In the genomic region with DNA sequence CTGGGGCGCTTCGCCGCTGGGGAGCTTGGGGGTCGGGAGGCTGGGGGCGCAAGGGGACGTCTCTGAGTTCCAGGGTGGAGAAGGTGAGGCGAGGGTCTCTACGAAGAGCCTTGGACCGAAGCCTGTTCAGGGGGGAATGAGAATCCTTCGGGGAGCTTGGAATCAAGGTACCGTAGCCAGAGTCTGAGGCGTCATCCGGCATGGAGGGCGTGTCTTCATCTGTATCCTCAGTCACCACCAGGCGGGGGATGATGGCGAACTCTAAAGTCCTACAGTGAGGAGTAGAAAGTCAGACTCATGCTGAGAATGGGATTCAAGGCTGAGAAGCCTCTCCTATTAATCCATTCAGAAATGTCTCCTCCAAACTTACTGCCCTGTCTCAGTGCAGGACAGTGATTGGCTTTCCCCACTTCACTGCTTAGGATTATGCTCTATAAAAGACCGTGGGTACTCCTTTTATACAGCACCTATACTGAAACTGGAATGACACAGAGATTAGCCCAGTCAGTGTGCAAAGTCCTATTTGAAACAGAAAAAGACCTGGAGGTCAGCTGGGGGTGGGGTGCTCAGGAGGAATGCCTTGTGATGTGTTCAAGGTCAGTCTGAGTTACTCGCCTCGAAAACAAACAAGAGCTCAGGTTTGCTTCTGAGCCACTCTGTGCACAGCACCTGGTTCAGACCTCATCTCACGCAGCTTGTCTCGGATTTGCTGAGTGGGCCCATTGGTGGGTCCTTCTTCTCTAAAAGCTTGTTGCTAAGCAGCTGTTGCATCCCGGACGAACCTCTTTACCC, we compare ENCODE assay signal across 8 mouse cellular contexts. TPM values are rescaled to one million over a fixed set of nuclear protein-coding genes. Genes with fewer than 3 reads are reported as not detected.
A peak's percentile ranks its signal among the peaks of the same experiment; 100 is the strongest.
DNase-seq lines count a peak whose midpoint lies in the region; ATAC-seq lines count a peak whose summit lies in the region.

No protein-coding gene starts in this region.

- H3K9ac ChIP-seq in embryonic facial prominence, embryonic 12.5 days, result no peak overlapping the region

- 0 out of 2 replicates have a peak overlapping the region, but pooled peaks have one; percentile 9 for H3K4me3 ChIP-seq in embryonic facial prominence, embryonic 12.5 days
- peak overlapping the region; percentile 39 for H3K4me3 ChIP-seq in midbrain, embryonic 10.5 days

- peaks cover 33% of the 10 kb centered on the region for H3K4me1 ChIP-seq in embryonic facial prominence, embryonic 12.5 days
- peaks cover 48% of the 10 kb centered on the region for H3K4me1 ChIP-seq in midbrain, embryonic 10.5 days

- ATAC-seq in embryonic facial prominence, embryonic 12.5 days (ENCODE audit: insufficient number of reproducible peaks, insufficient read depth, low FRiP score, low TSS enrichment), result no peak

- H3K36me3 ChIP-seq in embryonic facial prominence, embryonic 12.5 days, result peaks cover 35% of the 10 kb centered on the region
- H3K36me3 ChIP-seq in midbrain, embryonic 10.5 days, result peaks cover 11% of the 10 kb centered on the region; the same call in 1 of the 2 replicates

- WGBS in embryonic facial prominence, embryonic 12.5 days, result 9% methylated on average over 23 of the region's 23 CpGs
- WGBS in midbrain, embryonic 10.5 days, result 7% methylated on average over 23 of the region's 23 CpGs

- peak; percentile 50 for DNase-seq in embryo, embryonic 10 days (ENCODE audit: low spot score)
- no peak for DNase-seq in embryo, embryonic 10.5 days (ENCODE audit: low spot score)
- peak; percentile 81 for DNase-seq in kidney, adult 11 months
- no peak for DNase-seq in midbrain, embryonic 10.5 days (ENCODE audit: low spot score)
- DNase-seq in c-Kit-positive CD71-positive TER-119-positive erythroid progenitor cells, embryonic 14.5 days (ENCODE audit: low spot score), result no peak
- DNase-seq in cerebellum, adult 11 months, result no peak
- no peak for DNase-seq in layer of hippocampus, adult 11-12 months (ENCODE audit: low spot score)

- no peak overlapping the region for H3K27ac ChIP-seq in embryonic facial prominence, embryonic 12.5 days
- no peak overlapping the region for H3K27ac ChIP-seq in midbrain, embryonic 10.5 days (replicated peaks)

- H3K27me3 ChIP-seq in embryonic facial prominence, embryonic 12.5 days, result peaks cover 29% of the 10 kb centered on the region; the same call in 1 of the 2 replicates
- peaks cover 72% of the 10 kb centered on the region for H3K27me3 ChIP-seq in midbrain, embryonic 10.5 days (ENCODE audit: low read depth, poor library complexity, severe bottlenecking)

- no peaks in the 10 kb centered on the region for H3K9me3 ChIP-seq in embryonic facial prominence, embryonic 12.5 days
- no peaks in the 10 kb centered on the region for H3K9me3 ChIP-seq in midbrain, embryonic 10.5 days (replicated peaks)

- peak overlapping the region; percentile 38 for H3K4me2 ChIP-seq in embryonic facial prominence, embryonic 12.5 days (replicated peaks)

RNA-seq across cellular contexts. Expression of gene Tnfrsf1a, which starts 14.5 kb away (rescaled TPM):
- 49.4 and 51.9 TPM in 2 replicates for polyA plus RNA-seq in embryonic facial prominence, embryonic 12.5 days (2016; fragmentation: Nextera tagmentation; extraction: Ambion mirVana)
- polyA plus RNA-seq in midbrain, embryonic 10.5 days (2016; fragmentation: Nextera tagmentation; extraction: Ambion mirVana), result 21.7 and 24.5 TPM in 2 replicates

RNA-seq across cellular contexts. Expression of gene Plekhg6, which starts 16.9 kb away (rescaled TPM):
- 0.34 and 0.47 TPM in 2 replicates for polyA plus RNA-seq in embryonic facial prominence, embryonic 12.5 days (2016; fragmentation: Nextera tagmentation; extraction: Ambion mirVana)
- polyA plus RNA-seq in midbrain, embryonic 10.5 days (2016; fragmentation: Nextera tagmentation; extraction: Ambion mirVana), result 0.12 and 0.15 TPM in 2 replicates

RNA-seq across cellular contexts. Expression of gene Scnn1a, which starts 43.2 kb away (rescaled TPM):
- polyA plus RNA-seq in embryonic facial prominence, embryonic 12.5 days (2016; fragmentation: Nextera tagmentation; extraction: Ambion mirVana), result 0.52 and 1.1 TPM in 2 replicates
- 0.25 and 0.48 TPM in 2 replicates for polyA plus RNA-seq in midbrain, embryonic 10.5 days (2016; fragmentation: Nextera tagmentation; extraction: Ambion mirVana)

RNA-seq across cellular contexts. Expression of gene Ltbr, which starts 50.0 kb away (rescaled TPM):
- polyA plus RNA-seq in embryonic facial prominence, embryonic 12.5 days (2016; fragmentation: Nextera tagmentation; extraction: Ambion mirVana), result 27.2 and 28.2 TPM in 2 replicates
- 21.2 and 23.5 TPM in 2 replicates for polyA plus RNA-seq in midbrain, embryonic 10.5 days (2016; fragmentation: Nextera tagmentation; extraction: Ambion mirVana)

Comparison
In these comparisons a context has a peak if more than half of its experiments do, and no peak if none do; other contexts are left out.
1. DNase-seq: peak in embryo, embryonic 10 days (single experiment) and kidney, adult 11 months (single experiment); none in embryo, embryonic 10.5 days (single experiment), midbrain, embryonic 10.5 days (single experiment), c-Kit-positive CD71-positive TER-119-positive erythroid progenitor cells, embryonic 14.5 days (single experiment), cerebellum, adult 11 months (single experiment) and layer of hippocampus, adult 11-12 months (single experiment).